Mouse (Mus musculus) limb, embryonic 14.5 days (tissue): ENCODE data around the gene Kank4. TPM values are rescaled to one million over a fixed set of nuclear protein-coding genes. Genes with fewer than 3 reads are reported as not detected.
"Not testable (repeated sequence)": the region's sequence is repeated elsewhere in the genome, so short reads cannot be mapped to it uniquely, and the experiment has no call there.

Source experiments
- ATAC-seq: fragments of 200-750 bp; cut with Nextera tagmentation; 2 replicates; pipeline ENCODE4 v1.8.0; 2017; ENCODE audit warnings: low read depth, moderate number of reproducible peaks, moderate TSS enrichment; ENCODE audit not compliant: low FRiP score
- DNase-seq: peaks from one replicate; pipeline ENCODE4 v3.0.0-alpha.2; 2015; ENCODE audit warnings: low spot score
- H3K27ac ChIP-seq: fragments of 300-500 bp; sonication (generic); replicated peaks from 2 replicates; pipeline ENCODE4 v1.5.1; 2014; ENCODE audit warnings: low read depth, mild to moderate bottlenecking, low read length, moderate library complexity, mixed read lengths
- H3K27me3 ChIP-seq: fragments of 300-500 bp; sonication (generic); 2 replicates; pipeline ENCODE4 v1.6.1; 2014; ENCODE audit warnings: low read length, mixed read lengths; ENCODE audit not compliant: control insufficient read depth, insufficient read depth
- H3K36me3 ChIP-seq: fragments of 300-500 bp; sonication (generic); 2 replicates; pipeline ENCODE4 v1.6.1; 2014; ENCODE audit warnings: mild to moderate bottlenecking, low read length, moderate library complexity, mixed read lengths; ENCODE audit not compliant: control insufficient read depth, insufficient read depth
- H3K4me1 ChIP-seq: fragments of 300-500 bp; sonication (generic); 2 replicates; pipeline ENCODE4 v1.6.1; 2014; ENCODE audit warnings: antibody characterized with exemption, low read length, mixed read lengths; ENCODE audit not compliant: control insufficient read depth, insufficient read depth
- H3K4me2 ChIP-seq: fragments of 300-500 bp; sonication (generic); replicated peaks from 2 replicates; pipeline ENCODE4 v1.6.1; 2014; ENCODE audit warnings: low read depth, mild to moderate bottlenecking, low read length, moderate library complexity; ENCODE audit not compliant: severe bottlenecking
- H3K4me3 ChIP-seq: fragments of 300-500 bp; sonication (generic); replicated peaks from 2 replicates; pipeline ENCODE4 v1.5.1; 2014; ENCODE audit warnings: low read length
- H3K9ac ChIP-seq: fragments of 300-500 bp; sonication (generic); 2 replicates; pipeline ENCODE4 v1.6.1; 2014; ENCODE audit warnings: mild to moderate bottlenecking, low read depth, low read length, moderate library complexity; ENCODE audit not compliant: severe bottlenecking
- H3K9me3 ChIP-seq: fragments of 300-500 bp; sonication (generic); 2 replicates; pipeline ENCODE4 v1.6.1; 2016; ENCODE audit warnings: low read length; ENCODE audit not compliant: control insufficient read depth
- POLR2A ChIP-seq: fragments of 200-500 bp; IDR thresholded peaks from 2 replicates; pipeline ENCODE4 v1.8.0; 2012; ENCODE audit warnings: inconsistent platforms, mild to moderate bottlenecking, moderate library complexity, borderline replicate concordance; ENCODE audit not compliant: insufficient read depth, insufficient read length; ENCODE audit errors: extremely low read depth
- WGBS: fragments of 180-500 bp; shearing (Covaris S2); extraction: QIAGEN DNeasy Blood & Tissue Kit; methylation state at CpG from one replicate; pipeline ENCODE4 v1.1.7; 2014; 5-methylcytosine and 5-hydroxymethylcytosine counted together
- polyA plus RNA-seq, 2 experiments: library from polyadenylated mRNA; depleted of rRNA in 1 of 2; stranded (reverse) in 1 of 2; unstranded in 1 of 2; fragments of >200 nt; fragmentation: Nextera tagmentation in 1 of 2; extraction: Ambion mirVana in 1 of 2; gene quantifications; 2 replicates each; pipeline versions ENCODE4 v1.2.1 to v1.2.3; 2012 to 2014

Gene Kank4
- polyA plus RNA-seq, 2 experiments, result 3.7 to 11.6 TPM

DNA sequence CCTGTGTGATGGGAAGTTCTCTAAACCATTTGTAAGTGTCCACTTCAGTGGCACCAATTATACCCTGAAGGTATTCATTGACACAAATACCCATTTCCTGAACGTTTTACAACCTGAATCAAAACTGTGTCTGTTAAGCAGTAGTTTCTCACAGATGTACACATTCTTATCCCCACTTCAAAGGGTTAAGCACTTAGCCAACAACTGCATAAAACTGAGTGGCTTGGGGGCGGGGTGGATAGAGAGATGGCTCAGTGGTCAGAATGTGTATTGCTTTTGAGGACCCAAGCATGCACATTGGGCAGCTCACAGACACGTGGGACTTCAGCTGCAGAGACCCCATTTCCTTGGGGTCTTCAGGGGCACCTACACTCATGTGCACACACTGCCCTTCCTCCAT is 29.1 kb upstream of the Kank4 start:
- no peak for DNase-seq
- Histone ChIP-seq H3K36me3 (no peaks in the 10 kb centered on the region), H3K9ac (no peak overlapping the region), H3K27ac (no peak overlapping the region), H3K4me3 (no peak overlapping the region), H3K9me3 (no peaks in the 10 kb centered on the region), H3K27me3 (no peaks in the 10 kb centered on the region), H3K4me1 (peaks cover 15% of the 10 kb centered on the region), H3K4me2 (no peak overlapping the region)
- WGBS, result 24% methylated on average over 3 of the region's 3 CpGs
- no peak for ATAC-seq
- TF ChIP-seq POLR2A, result no peak

DNA sequence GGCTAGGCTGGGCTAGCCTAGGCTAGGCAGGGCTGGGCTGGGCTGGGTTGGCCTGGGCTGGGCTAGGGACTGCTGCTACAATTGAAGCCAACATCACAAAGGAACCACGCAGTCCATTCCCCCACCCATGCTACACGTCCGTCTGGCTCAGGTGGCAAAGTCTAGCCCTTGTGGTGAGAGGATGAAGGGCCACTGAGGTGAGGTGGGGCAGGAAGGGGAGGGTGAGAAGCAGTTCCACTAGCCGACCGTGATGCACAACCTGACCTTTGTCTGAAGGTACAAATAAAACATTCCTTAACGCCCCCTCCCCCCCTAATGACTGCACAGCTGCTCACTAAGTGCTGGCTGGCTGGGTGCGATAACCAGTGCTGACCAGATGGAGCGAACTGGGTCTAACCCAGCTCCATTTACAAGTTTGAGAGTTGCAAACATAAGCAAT is 28.4 kb upstream of the Kank4 start:
- ATAC-seq (peak; percentile 50; the same call in 1 of the 2 replicates), DNase-seq (no peak)
- H3K36me3 ChIP-seq, result no peaks in the 10 kb centered on the region
- 30% methylated on average over 8 of the region's 8 CpGs for WGBS
- no peak overlapping the region for H3K27ac ChIP-seq
- no peak overlapping the region for H3K9ac ChIP-seq
- TF ChIP-seq POLR2A, result no peak
- peaks cover 15% of the 10 kb centered on the region for H3K4me1 ChIP-seq
- no peaks in the 10 kb centered on the region for H3K27me3 ChIP-seq
- no peak overlapping the region for H3K4me2 ChIP-seq
- H3K9me3 ChIP-seq, result no peaks in the 10 kb centered on the region
- no peak overlapping the region for H3K4me3 ChIP-seq

DNA sequence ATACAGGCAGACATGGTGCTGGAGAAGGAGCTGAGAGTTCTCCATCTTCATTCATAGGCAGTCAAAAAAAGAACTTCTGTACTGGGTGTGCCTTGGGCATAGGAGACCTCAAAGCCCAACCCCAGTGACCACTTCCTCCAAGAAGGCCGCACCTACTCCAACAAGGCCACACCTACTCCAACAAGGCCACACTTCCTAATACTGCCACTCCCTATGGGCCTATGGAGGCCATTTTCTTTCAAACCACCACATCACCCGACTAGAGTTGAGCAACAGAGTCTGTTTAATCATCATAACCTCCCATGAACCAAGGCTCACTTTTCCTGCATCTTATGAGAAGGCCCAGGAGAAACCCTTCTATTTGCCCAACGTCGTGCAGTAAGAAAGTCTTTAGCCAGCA is 27.9 kb upstream of the Kank4 start:
- no peak for DNase-seq
- Histone ChIP-seq H3K27ac (no peak overlapping the region), H3K4me2 (no peak overlapping the region), H3K4me1 (peaks cover 15% of the 10 kb centered on the region), H3K9ac (no peak overlapping the region), H3K36me3 (no peaks in the 10 kb centered on the region), H3K27me3 (no peaks in the 10 kb centered on the region), H3K4me3 (no peak overlapping the region), H3K9me3 (no peaks in the 10 kb centered on the region)
- ATAC-seq, result no peak
- TF ChIP-seq POLR2A, result no peak
- 89% methylated on average over 4 of the region's 4 CpGs for WGBS

DNA sequence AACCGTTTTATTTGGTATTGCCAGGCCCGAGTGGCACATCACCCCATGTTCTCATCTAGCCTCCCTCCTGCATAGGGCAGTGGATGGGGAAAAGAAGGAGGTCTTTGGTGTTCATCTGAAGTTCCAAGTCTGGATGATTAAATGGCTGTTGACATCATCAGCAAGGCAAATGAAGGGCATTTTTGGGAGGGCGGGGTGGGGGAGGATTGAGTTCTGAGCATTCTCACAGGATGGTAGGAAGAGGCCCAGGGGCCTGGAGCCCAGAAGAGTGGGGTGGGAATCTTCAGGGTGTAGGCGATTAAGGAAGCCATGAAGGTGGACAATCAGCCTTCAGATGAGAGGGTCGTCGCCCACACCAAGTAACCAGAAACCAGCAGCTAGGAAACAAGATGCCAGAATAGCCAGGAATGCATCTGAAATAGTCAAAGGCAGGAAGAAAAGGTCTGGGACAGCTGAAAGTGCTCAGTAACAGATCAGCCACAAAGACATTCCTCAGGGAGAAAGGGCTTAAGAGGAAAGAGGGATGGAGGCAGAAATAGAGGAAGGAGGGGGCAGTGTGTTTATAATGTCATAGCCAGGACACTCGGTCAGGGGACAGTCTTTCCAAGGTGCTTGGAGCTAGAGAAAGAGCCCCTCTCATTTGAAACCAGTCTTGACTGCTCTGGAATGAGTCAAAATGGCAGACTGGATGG is 26.7 kb upstream of the Kank4 start:
- Histone ChIP-seq H3K9ac (no peak overlapping the region), H3K9me3 (no peaks in the 10 kb centered on the region), H3K4me2 (no peak overlapping the region), H3K27ac (no peak overlapping the region), H3K4me3 (no peak overlapping the region), H3K27me3 (no peaks in the 10 kb centered on the region), H3K36me3 (no peaks in the 10 kb centered on the region), H3K4me1 (peaks cover 15% of the 10 kb centered on the region)
- DNase-seq, result no peak
- no peak for TF ChIP-seq POLR2A
- no peak for ATAC-seq
- WGBS, result 79% methylated on average over 7 of the region's 7 CpGs

DNA sequence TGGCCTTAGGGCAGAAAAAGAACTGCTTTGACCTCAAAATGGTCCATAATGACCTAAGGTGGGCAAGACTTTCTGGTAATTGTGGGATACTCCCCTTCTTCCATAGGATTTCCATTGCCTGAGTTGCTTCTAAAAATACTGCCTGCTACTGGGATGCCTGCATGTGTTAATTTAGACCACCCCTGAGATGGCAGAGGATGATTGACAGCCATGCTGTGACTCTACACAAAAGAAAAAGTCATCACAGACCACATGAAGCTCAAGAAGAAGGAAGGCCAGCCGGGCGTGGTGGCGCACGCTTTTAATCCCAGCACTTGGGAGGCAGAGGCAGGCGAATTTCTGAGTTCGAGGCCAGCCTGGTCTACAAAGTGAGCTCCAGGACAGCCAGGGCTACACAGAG is 23.9 kb upstream of the Kank4 start:
- not testable (repeated sequence) for H3K27me3 ChIP-seq, H3K4me2 ChIP-seq, H3K27ac ChIP-seq, H3K4me3 ChIP-seq, H3K9ac ChIP-seq, H3K9me3 ChIP-seq, H3K36me3 ChIP-seq, DNase-seq, ATAC-seq
- 97% methylated on average over 4 of the region's 6 CpGs for WGBS
- H3K4me1 ChIP-seq, result peaks cover 12% of the 10 kb centered on the region; the same call in 1 of the 2 replicates
